Mouse (Mus musculus) heart, postnatal 25 days (tissue): ENCODE measurements at regions not wholly inside any gene's neighbourhood (a gene's known extent, or its start where the extent isn't known, plus 50 kb on each side); places are given as distances from the start of the nearest gene placed in this dataset.

ENCODE experiments used
- DNase-seq: peaks from one replicate; pipeline ENCODE4 v3.0.0; 2022; ENCODE audit warnings: low spot score
- intact Hi-C: fragments of 180-260 bp; cut with DNase I; formaldehyde crosslinking; loops from one replicate; pipeline ENCODE4 v1.15.1; 2025

- intact Hi-C loops, result loop anchor here (5.0 kb wide), 1 partner anchor 134 kb away; no protein-coding TSS in a partner anchor
- peak; percentile 19 for DNase-seq
Observed at GRCm38 (mm10) chr3:100773237-100773636, 52.0 kb upstream of the Vtcn1 start.

- intact Hi-C loops, result loop anchor here (5.0 kb wide), 1 partner anchor 136 kb away; no protein-coding TSS in a partner anchor
Observed at GRCm38 (mm10) chr3:100771363-100771762, 53.9 kb upstream of the Vtcn1 start.

GRCm38 (mm10) chr3:100770841-100771240, 54.4 kb upstream of the Vtcn1 start:
- intact Hi-C loops, result loop anchor here (5.0 kb wide), 1 partner anchor 136 kb away; no protein-coding TSS in a partner anchor
- no peak for DNase-seq

More at GRCm38 (mm10) chr3:100771363-100771762, 53.9 kb upstream of the Vtcn1 start:
- DNase-seq, result no peak

- intact Hi-C loops, result no loop called here
- no peak for DNase-seq
Observed at GRCm38 (mm10) chr3:100769146-100769545, 56.1 kb upstream of the Vtcn1 start.

GRCm38 (mm10) chr3:100768170-100768624, 57.1 kb upstream of the Vtcn1 start:
- no peak for DNase-seq
- intact Hi-C loops, result no loop called here

- no peak for DNase-seq
- intact Hi-C loops, result no loop called here
Observed at GRCm38 (mm10) chr3:100765323-100765722, 59.9 kb upstream of the Vtcn1 start.

GRCm38 (mm10) chr3:100762895-100763294, 62.4 kb upstream of the Vtcn1 start:
- DNase-seq, result no peak
- intact Hi-C loops, result no loop called here

GRCm38 (mm10) chr3:100759091-100759941, 65.9 kb upstream of the Vtcn1 start:
- no peak for DNase-seq
- intact Hi-C loops, result no loop called here

GRCm38 (mm10) chr3:100754677-100755076, 69.4 kb upstream of the Man1a2 start:
- intact Hi-C loops, result no loop called here

GRCm38 (mm10) chr3:100751211-100751610, 65.9 kb upstream of the Man1a2 start:
- intact Hi-C loops, result no loop called here
- DNase-seq, result no peak

More at GRCm38 (mm10) chr3:100754677-100755076, 69.4 kb upstream of the Man1a2 start:
- no peak for DNase-seq

- intact Hi-C loops, result loop anchor here (5.0 kb wide), 1 partner anchor 56 kb away; no protein-coding TSS in a partner anchor
- DNase-seq, result no peak
Observed at GRCm38 (mm10) chr3:100748727-100749126, 63.4 kb upstream of the Man1a2 start.

- intact Hi-C loops, result loop anchor here (5.0 kb wide), 1 partner anchor 56 kb away; no protein-coding TSS in a partner anchor
- DNase-seq, result no peak
Observed at GRCm38 (mm10) chr3:100748309-100748691, 63.0 kb upstream of the Man1a2 start.

- intact Hi-C loops, result loop anchor here (5.0 kb wide), 1 partner anchor 55 kb away; no protein-coding TSS in a partner anchor
- no peak for DNase-seq
Observed at GRCm38 (mm10) chr3:100747421-100748308, 62.4 kb upstream of the Man1a2 start.

- intact Hi-C loops, result no loop called here
- no peak for DNase-seq
Observed at GRCm38 (mm10) chr3:100737660-100738059, 52.4 kb upstream of the Man1a2 start.

- intact Hi-C loops, result no loop called here
- no peak for DNase-seq
Observed at GRCm38 (mm10) chr3:100736539-100736938, 51.2 kb upstream of the Man1a2 start.
